Mouse (Mus musculus) CD4-positive naive resting alpha-beta T cell, adult 76 days (primary cell): ENCODE results near the gene Elk4. TPM values are rescaled to one million over a fixed set of nuclear protein-coding genes. Genes with fewer than 3 reads are reported as not detected.

ENCODE experiments used
- total RNA-seq: library from RNA; stranded (reverse); gene quantifications from one replicate; pipeline ENCODE4 v1.2.4, GENCODE M21; 2023

Elk4 gene
- 342 TPM for total RNA-seq

DNA sequence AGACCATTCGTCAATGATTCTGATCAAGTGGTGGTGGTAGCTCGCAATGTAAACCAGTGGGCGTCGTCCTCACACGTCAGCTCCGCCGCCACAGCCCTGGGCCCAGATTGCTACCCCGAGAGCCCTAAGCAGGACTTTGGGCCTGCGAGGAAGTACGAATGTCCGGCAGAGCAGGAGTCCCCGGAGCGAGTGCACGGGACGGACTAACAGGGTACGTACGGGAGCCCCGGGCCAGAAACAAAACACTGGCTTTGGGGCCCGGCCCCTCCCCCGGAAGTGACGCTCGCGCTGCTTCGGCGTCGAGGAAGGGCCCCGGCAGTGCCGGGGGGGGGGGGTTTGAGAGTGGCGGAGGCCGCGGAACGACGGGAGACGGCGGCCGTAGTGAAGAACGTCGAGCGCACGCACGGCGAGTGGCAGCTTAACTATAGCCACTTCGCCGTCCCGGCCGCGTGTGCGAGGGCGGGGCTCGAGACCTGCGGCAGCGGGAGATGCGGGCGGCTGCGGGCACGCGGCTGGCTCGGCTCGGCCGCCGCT, at the start of gene Elk4:
Gene Elk4 (plus strand): TSS at position 326 of the 534 bp plus-strand sequence.

DNA sequence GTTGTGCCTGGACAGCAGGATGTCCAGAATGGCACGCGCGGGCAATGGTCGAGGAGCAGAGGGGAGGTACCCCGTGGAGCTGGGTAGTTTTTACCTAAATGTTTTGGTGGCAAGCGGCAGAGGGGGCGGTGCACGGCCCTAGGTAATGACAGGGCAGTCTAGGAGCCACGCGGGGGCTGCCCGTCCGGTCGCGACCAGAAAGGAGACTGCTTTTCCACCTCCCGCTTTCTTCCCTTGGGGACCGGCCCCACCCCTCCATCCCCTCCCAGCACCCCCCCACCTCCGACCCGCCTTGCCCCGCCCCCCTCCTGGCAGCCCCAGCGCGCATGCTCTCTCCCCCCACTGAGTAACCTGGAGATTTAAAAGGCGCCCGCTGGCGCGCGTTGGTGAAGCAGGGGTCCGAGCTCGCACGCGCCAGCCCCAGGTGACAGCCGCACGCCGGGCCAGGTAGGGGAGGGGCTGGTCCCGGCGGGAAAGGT, 44.8 kb upstream of the Elk4 start, which contains the start of gene Slc45a3:
Gene Slc45a3 (plus strand): TSS at position 362 of the 479 bp plus-strand sequence.

DNA sequence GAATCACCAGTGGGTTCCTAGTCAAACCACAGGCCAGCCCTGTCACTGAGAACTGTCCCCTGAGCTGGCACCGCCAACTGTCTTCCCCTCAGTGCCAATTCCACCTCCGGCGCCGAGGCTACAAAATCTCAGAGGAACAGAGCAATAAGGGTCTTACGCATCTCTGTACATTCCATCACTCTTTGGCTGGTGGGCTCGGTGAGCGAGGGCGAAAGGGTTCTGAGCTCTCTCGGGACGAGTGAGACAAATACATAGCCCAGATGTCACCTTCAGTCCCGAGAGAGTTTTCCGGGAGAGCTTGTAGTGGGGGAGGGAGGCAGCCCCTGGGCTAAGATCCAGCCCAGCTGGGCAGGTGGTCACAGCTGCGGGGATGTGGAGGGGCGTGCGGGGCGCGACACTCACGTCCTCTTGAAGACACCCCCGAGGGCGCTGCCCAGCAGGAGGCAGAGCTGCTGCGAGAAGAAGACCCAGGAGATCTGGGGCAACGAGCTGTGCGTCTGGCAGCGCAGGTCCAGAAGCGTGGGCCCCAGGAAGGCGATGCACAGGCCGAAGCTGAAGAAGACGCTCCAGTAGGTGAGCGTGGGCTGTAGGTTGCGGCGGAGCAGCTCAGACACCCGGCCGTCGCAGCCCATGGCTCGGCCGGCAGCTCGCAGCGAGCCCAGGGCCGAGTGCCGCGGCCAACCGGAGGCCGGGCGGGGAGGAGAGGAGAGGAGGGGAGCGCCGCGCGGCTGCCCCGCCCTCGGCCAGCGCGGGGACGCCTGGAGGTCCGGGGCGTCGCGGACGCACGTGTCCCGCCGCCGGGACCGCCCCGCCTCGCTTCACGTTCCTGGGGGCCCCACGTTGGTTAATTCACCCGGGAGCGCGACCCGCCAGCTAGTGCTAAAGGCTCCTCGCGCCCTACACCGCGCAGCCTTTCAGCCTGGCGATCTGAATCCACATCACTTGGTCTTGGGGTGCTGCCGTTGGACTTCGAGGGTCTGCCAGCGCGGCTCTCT, 60.2 kb downstream of the Elk4 start, which contains the start of gene Mfsd4a:
Gene Mfsd4a (minus strand): TSS at position 802 of the 995 bp plus-strand sequence.

Other genes starting within 250 kb of the Elk4 start
- not detected for gene Pm20d1, start 210.2 kb upstream of the Elk4 start, total RNA-seq
- gene Slc41a1, start 180.1 kb upstream of the Elk4 start, total RNA-seq = 26.5 TPM
- 10.2 TPM for gene Rab29, start 140.4 kb upstream of the Elk4 start, total RNA-seq
- 92.1 TPM for gene Nucks1, start 97.1 kb upstream of the Elk4 start, total RNA-seq
- gene Slc45a3, start 44.6 kb upstream of the Elk4 start, total RNA-seq = 1.1 TPM
- 0.23 TPM for gene Mfsd4a, start 60.5 kb downstream of the Elk4 start, total RNA-seq
- gene Cdk18, start 132.1 kb downstream of the Elk4 start, total RNA-seq = not detected
- gene Lemd1, start 183.8 kb downstream of the Elk4 start, total RNA-seq = not detected
- not detected for gene AC124108.1, start 183.8 kb downstream of the Elk4 start, total RNA-seq
- not detected for gene Gm10188, start 222.2 kb downstream of the Elk4 start, total RNA-seq